Mouse (Mus musculus) erythroblast, adult 5-6 weeks (primary cell): ENCODE data around the gene Cdk19. TPM values are rescaled to one million over a fixed set of nuclear protein-coding genes. Genes with fewer than 3 reads are reported as not detected.
"Not testable (repeated sequence)": the region's sequence is repeated elsewhere in the genome, so short reads cannot be mapped to it uniquely, and the experiment has no call there.

Source experiments
- ATAC-seq: replicated peaks from 2 replicates; pipeline ENCODE4 v1.8.0; 2016; ENCODE audit warnings: moderate number of reproducible peaks, mild to moderate bottlenecking, moderate TSS enrichment, inconsistent platforms; ENCODE audit not compliant: poor library complexity, low FRiP score, severe bottlenecking
- total RNA-seq, 2 experiments: library from RNA; stranded (forward) in 1 of 2; stranded (reverse) in 1 of 2; fragments of 150-400 nt in 1 of 2; fragments of 200-764, 138-1000 nt in 1 of 2; gene quantifications; 2 replicates each; pipeline versions ENCODE4 v1.2.3 to v1.2.4; 2015 to 2017; ENCODE audit warnings: low replicate concordance in 2 of 2

Gene Cdk19
- total RNA-seq, 2 experiments from 2014 or later, result 11.4 to 13.6 TPM

- ATAC-seq, result no peak
Measured at GRCm38 (mm10) chr10:40512185-40512584, 172.8 kb downstream of the Cdk19 start.

- not testable (repeated sequence) for ATAC-seq
Measured at GRCm38 (mm10) chr10:40512996-40513395, 173.6 kb downstream of the Cdk19 start.

GRCm38 (mm10) chr10:40515225-40515681 is 175.9 kb downstream of the Cdk19 start:
- ATAC-seq, result no peak

GRCm38 (mm10) chr10:40516421-40516820 is 177.1 kb downstream of the Cdk19 start:
- no peak for ATAC-seq

DNA sequence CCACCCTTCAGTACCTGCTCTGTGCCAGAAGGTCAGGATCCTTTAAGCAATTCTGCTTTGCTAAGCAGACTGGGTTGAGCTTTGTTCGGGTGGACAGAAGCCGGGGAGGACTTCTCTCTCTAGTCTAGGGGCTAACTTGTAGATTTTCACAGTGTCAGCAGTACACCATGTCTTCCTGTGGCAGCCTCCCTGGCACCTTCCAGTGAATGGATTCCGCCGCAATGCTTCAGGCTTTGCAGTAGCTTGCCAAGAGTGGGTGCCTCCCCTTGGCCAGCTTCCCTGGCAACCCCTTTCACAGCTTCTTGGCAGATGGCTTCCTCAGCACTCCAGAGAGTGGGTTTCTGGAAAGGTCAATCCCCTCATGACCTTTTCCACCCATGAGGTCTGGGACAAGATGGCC is 180.2 kb downstream of the Cdk19 start:
- no peak for ATAC-seq

- no peak for ATAC-seq
Measured at GRCm38 (mm10) chr10:40521579-40521978, 182.2 kb downstream of the Cdk19 start.

DNA sequence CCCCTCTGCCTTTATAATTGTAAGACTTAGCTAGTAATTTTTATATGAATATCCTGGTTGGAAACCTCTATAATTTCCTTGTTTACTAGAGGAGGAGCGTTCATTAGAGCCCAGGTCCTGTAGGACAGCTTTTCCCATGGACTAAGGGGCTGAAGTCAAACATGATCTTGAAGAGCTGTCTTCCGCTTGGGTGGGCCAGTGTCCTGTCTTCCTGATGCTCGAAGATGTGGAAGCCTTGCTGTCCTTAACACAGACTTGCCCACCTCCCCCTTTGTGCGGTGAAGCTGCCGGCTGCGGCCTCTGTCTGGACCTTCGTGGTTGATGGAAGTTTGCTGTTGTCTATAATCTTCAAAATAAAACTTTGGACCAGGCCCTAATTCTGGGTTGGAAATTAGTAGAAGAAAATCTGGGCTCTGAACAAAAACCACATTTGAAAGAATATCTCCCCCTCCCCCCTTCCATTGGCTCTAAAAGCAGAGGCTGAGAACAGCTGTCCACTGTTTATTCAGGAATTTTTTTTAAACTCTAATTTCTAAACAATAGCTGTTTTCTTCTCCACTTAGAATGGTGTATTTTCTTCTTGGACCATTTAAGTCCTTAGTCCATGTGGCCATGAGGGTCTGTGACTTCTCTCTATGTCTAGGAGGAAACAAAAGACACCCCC is 184.1 kb downstream of the Cdk19 start:
- ATAC-seq, result no peak

GRCm38 (mm10) chr10:40524032-40524806 is 184.9 kb downstream of the Cdk19 start:
- ATAC-seq, result no peak

- peak; percentile 77 for ATAC-seq
Measured at GRCm38 (mm10) chr10:40524991-40525390, 185.6 kb downstream of the Cdk19 start.

- no peak for ATAC-seq
Measured at GRCm38 (mm10) chr10:40525616-40526155, 186.3 kb downstream of the Cdk19 start.

GRCm38 (mm10) chr10:40526301-40526761 is 187.0 kb downstream of the Cdk19 start:
- ATAC-seq, result no peak

- ATAC-seq, result no peak
Measured at GRCm38 (mm10) chr10:40526986-40527385, 187.6 kb downstream of the Cdk19 start.

GRCm38 (mm10) chr10:40527573-40527972 is 188.2 kb downstream of the Cdk19 start:
- no peak for ATAC-seq

GRCm38 (mm10) chr10:40528668-40529067 is 189.3 kb downstream of the Cdk19 start:
- no peak for ATAC-seq

DNA sequence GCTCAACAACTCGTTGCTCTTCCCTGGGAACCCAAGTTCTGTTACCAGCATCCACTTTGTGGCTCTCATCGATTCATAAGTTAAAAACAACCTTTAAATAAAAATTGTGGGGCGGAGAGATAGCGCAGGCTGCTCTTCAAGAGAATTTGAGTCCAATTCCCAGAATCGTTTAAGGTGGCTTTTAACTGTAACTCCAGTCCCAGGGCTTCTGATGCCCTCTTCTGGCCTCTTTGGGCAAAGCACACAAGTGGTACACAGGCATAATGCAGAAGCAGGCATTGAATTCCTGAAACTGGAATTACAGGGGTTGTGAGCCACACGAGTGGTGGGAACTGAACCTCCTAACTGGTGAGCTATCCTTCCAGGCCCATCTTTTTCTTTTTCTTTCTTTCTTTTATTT is 190.3 kb downstream of the Cdk19 start:
- no peak for ATAC-seq

DNA sequence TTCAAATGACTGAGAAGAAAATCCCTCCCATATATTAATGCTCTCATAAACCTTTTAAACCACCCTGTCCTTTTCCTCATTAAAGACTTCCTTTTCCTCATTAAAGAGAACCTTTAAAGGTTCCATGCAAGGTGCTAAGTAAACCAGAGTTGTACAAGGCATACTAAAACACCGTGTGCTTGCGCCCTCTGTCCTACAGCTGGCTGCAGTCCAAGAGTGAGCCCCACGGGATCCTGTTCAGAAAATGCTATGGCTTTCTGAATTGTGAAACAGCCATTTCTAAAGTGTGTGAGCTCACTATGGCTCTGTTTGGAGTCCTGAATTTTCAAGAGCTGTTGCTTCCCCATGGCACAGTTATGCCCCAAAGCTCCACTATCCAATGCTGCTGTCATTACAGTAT is 191.3 kb downstream of the Cdk19 start:
- ATAC-seq, result no peak

DNA sequence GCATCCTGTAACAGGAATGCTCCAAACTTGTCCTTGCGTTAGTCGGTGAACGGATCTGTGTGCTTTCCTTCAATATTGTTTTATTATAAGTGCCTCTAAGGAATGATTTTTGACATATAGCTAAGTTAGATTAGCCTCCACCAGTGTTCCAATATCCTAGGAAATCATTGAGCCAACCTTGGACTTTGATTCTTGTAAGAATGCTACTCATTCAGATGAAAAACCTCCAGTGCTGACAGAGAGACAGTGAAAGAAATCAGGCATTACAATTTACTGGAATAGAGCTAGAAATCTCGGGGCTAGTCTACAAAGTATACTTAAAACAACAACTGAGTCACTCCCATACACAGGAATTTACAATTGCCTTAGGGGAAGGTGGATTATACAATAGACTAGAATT is 193.2 kb downstream of the Cdk19 start:
- ATAC-seq, result not testable (repeated sequence)
